Mouse (Mus musculus): ENCODE measurements around the gene Evc2. TPM values are rescaled to one million over a fixed set of nuclear protein-coding genes. Genes with fewer than 3 reads are reported as not detected.

Gene Evc2
- total and polyA plus RNA-seq, 2 experiments from 2014 or later: 5.5 to 6.1 TPM

- 76% methylated on average over 4 of the region's 4 CpGs for WGBS
- Histone ChIP-seq H3K4me3 (ENCODE audit: low read length) (no peak overlapping the region), H3K9ac (replicated peaks; ENCODE audit: low read length) (no peak overlapping the region), H3K4me2 (ENCODE audit: low read depth, low read length) (no peak overlapping the region), H3K9me3 (ENCODE audit: low read length) (no peaks in the 10 kb centered on the region), H3K27me3 (ENCODE audit: insufficient read depth, low read length) (no peaks in the 10 kb centered on the region), H3K4me1 (ENCODE audit: insufficient read depth, low read length) (no peaks in the 10 kb centered on the region), H3K36me3 (ENCODE audit: insufficient read depth, low read length) (no peaks in the 10 kb centered on the region), H3K27ac (no peak overlapping the region)
- no peak for ATAC-seq
- no peak for TF ChIP-seq CTCF (IDR thresholded peaks at IDR 0.05; ENCODE audit: low read depth)
- no peak for DNase-seq (ENCODE audit: low spot score)
These were observed 6.2 kb upstream of the Evc2 start for GRCm38 (mm10) chr5:37332066-37332465.

- DNase-seq (ENCODE audit: low spot score): no peak
- TF ChIP-seq CTCF (IDR thresholded peaks at IDR 0.05; ENCODE audit: low read depth): no peak
- 75% methylated on average over 3 of the region's 3 CpGs for WGBS
These were observed 3.2 kb upstream of the Evc2 start for GRCm38 (mm10) chr5:37335061-37335460.

GRCm38 (mm10) chr5:37336485-37337105 is 1.7 kb upstream of the Evc2 start, which contains the start of gene Evc:
Evc (minus strand) TSS chr5:37336894.
- Histone ChIP-seq H3K36me3 (ENCODE audit: insufficient read depth, low read length) (no peaks in the 10 kb centered on the region), H3K27me3 (ENCODE audit: insufficient read depth, low read length) (no peaks in the 10 kb centered on the region), H3K9me3 (ENCODE audit: low read length) (no peaks in the 10 kb centered on the region), H3K4me3 (ENCODE audit: low read length) (peak within 1 kb of the TSS; percentile 64), H3K4me2 (ENCODE audit: low read depth, low read length) (peak within 1 kb of the TSS; percentile 98), H3K9ac (replicated peaks; ENCODE audit: low read length) (peak within 1 kb of the TSS; percentile 53), H3K27ac (no peak within 1 kb of the TSS), H3K4me1 (ENCODE audit: insufficient read depth, low read length) (0 out of 2 replicates have a peak, but pooled peaks cover 3% of the 10 kb centered on the region)
- DNase-seq (ENCODE audit: low spot score): peak; percentile 64
- ATAC-seq: peak; percentile 67; the same call in 1 of the 2 replicates
- peak; percentile 16 for TF ChIP-seq CTCF (IDR thresholded peaks at IDR 0.05; ENCODE audit: low read depth)
- under 1% methylated on average over 48 of the region's 48 CpGs for WGBS

More at GRCm38 (mm10) chr5:37335061-37335460, 3.2 kb upstream of the Evc2 start:
- H3K27me3 ChIP-seq (ENCODE audit: insufficient read depth, low read length): no peaks in the 10 kb centered on the region
- H3K9ac ChIP-seq (replicated peaks; ENCODE audit: low read length): no peak overlapping the region
- H3K4me1 ChIP-seq (ENCODE audit: insufficient read depth, low read length): 0 out of 2 replicates have a peak, but pooled peaks cover 3% of the 10 kb centered on the region
- H3K4me3 ChIP-seq (ENCODE audit: low read length): no peak overlapping the region
- ATAC-seq: no peak
- H3K27ac ChIP-seq: no peak overlapping the region
- H3K36me3 ChIP-seq (ENCODE audit: insufficient read depth, low read length): no peaks in the 10 kb centered on the region
- H3K9me3 ChIP-seq (ENCODE audit: low read length): no peaks in the 10 kb centered on the region
- H3K4me2 ChIP-seq (ENCODE audit: low read depth, low read length): no peak overlapping the region

- no peaks in the 10 kb centered on the region for H3K27me3 ChIP-seq (ENCODE audit: insufficient read depth, low read length)
These were observed 603 bp upstream of the Evc2 start for GRCm38 (mm10) chr5:37337696-37338095.

GRCm38 (mm10) chr5:37343962-37344361 is 5.7 kb downstream of the Evc2 start:
- Histone ChIP-seq H3K4me2 (ENCODE audit: low read depth, low read length) (no peak overlapping the region), H3K36me3 (ENCODE audit: insufficient read depth, low read length) (no peaks in the 10 kb centered on the region), H3K4me3 (ENCODE audit: low read length) (no peak overlapping the region), H3K9me3 (ENCODE audit: low read length) (no peaks in the 10 kb centered on the region), H3K9ac (replicated peaks; ENCODE audit: low read length) (no peak overlapping the region), H3K27ac (no peak overlapping the region), H3K4me1 (ENCODE audit: insufficient read depth, low read length) (no peaks in the 10 kb centered on the region), H3K27me3 (ENCODE audit: insufficient read depth, low read length) (no peaks in the 10 kb centered on the region)
- DNase-seq (ENCODE audit: low spot score) (no peak), ATAC-seq (no peak)
- WGBS: 80% methylated on average over 2 of the region's 2 CpGs
- no peak for TF ChIP-seq CTCF (IDR thresholded peaks at IDR 0.05; ENCODE audit: low read depth)

More at GRCm38 (mm10) chr5:37337696-37338095, 603 bp upstream of the Evc2 start:
- Histone ChIP-seq H3K4me1 (ENCODE audit: insufficient read depth, low read length) (0 out of 2 replicates have a peak, but pooled peaks cover 3% of the 10 kb centered on the region), H3K4me2 (ENCODE audit: low read depth, low read length) (peak overlapping the region; percentile 80), H3K36me3 (ENCODE audit: insufficient read depth, low read length) (no peaks in the 10 kb centered on the region), H3K27ac (no peak overlapping the region), H3K9me3 (ENCODE audit: low read length) (no peaks in the 10 kb centered on the region), H3K9ac (replicated peaks; ENCODE audit: low read length) (no peak overlapping the region), H3K4me3 (ENCODE audit: low read length) (no peak overlapping the region)
- 75% methylated on average over 3 of the region's 3 CpGs for whole genome bisulfite sequencing
- no peak for TF ChIP-seq CTCF (IDR thresholded peaks at IDR 0.05; ENCODE audit: low read depth)
- ATAC-seq (no peak; the same call in 1 of the 2 replicates), DNase-seq (ENCODE audit: low spot score) (no peak)

GRCm38 (mm10) chr5:37351791-37352190 is 13.5 kb downstream of the Evc2 start:
- H3K36me3 ChIP-seq (ENCODE audit: insufficient read depth, low read length): no peaks in the 10 kb centered on the region
- TF ChIP-seq CTCF (IDR thresholded peaks at IDR 0.05; ENCODE audit: low read depth): no peak
- no peaks in the 10 kb centered on the region for H3K9me3 ChIP-seq (ENCODE audit: low read length)
- no peak overlapping the region for H3K9ac ChIP-seq (replicated peaks; ENCODE audit: low read length)
- H3K4me2 ChIP-seq (ENCODE audit: low read depth, low read length): no peak overlapping the region
- no peak overlapping the region for H3K4me3 ChIP-seq (ENCODE audit: low read length)
- no peaks in the 10 kb centered on the region for H3K27me3 ChIP-seq (ENCODE audit: insufficient read depth, low read length)
- H3K4me1 ChIP-seq (ENCODE audit: insufficient read depth, low read length): no peaks in the 10 kb centered on the region
- DNase-seq (ENCODE audit: low spot score): no peak
- WGBS: 90% methylated on average over 2 of the region's 2 CpGs
- ATAC-seq: no peak
- H3K27ac ChIP-seq: no peak overlapping the region

- Histone ChIP-seq H3K9ac (replicated peaks; ENCODE audit: low read length) (no peak overlapping the region), H3K4me2 (ENCODE audit: low read depth, low read length) (no peak overlapping the region), H3K36me3 (ENCODE audit: insufficient read depth, low read length) (no peaks in the 10 kb centered on the region), H3K4me1 (ENCODE audit: insufficient read depth, low read length) (no peaks in the 10 kb centered on the region), H3K27me3 (ENCODE audit: insufficient read depth, low read length) (no peaks in the 10 kb centered on the region), H3K4me3 (ENCODE audit: low read length) (no peak overlapping the region), H3K9me3 (ENCODE audit: low read length) (no peaks in the 10 kb centered on the region), H3K27ac (no peak overlapping the region)
- DNase-seq (ENCODE audit: low spot score) (peak; percentile 53), ATAC-seq (no peak)
- peak; percentile 67 for TF ChIP-seq CTCF (IDR thresholded peaks at IDR 0.05; ENCODE audit: low read depth)
- WGBS: 85% methylated on average over 4 of the region's 4 CpGs
These were observed 16.1 kb downstream of the Evc2 start for GRCm38 (mm10) chr5:37354385-37354784.

All from hindbrain, postnatal 0 days (tissue).